Mouse (Mus musculus) stomach, embryonic 14.5 days (tissue): ENCODE results near the gene Tspan3. TPM values are rescaled to one million over a fixed set of nuclear protein-coding genes. Genes with fewer than 3 reads are reported as not detected.

Source experiments
- ATAC-seq: fragments of 200-750 bp; cut with Nextera tagmentation; 2 replicates; pipeline ENCODE4 v1.8.0; 2017; ENCODE audit warnings: low read depth, moderate TSS enrichment; ENCODE audit not compliant: insufficient number of reproducible peaks, insufficient read depth, low FRiP score
- H3K27ac ChIP-seq: fragments of 300-500 bp; sonication (generic); 2 replicates; pipeline ENCODE4 v1.5.1; 2014; ENCODE audit warnings: mild to moderate bottlenecking, low read length, moderate library complexity, mixed read lengths
- H3K27me3 ChIP-seq: fragments of 300-500 bp; sonication (generic); 2 replicates; pipeline ENCODE4 v1.6.1; 2014; ENCODE audit warnings: low read length, control low read depth, mixed read lengths; ENCODE audit not compliant: control insufficient read depth, insufficient read depth
- H3K36me3 ChIP-seq: fragments of 300-500 bp; sonication (generic); 2 replicates; pipeline ENCODE4 v1.6.1; 2014; ENCODE audit warnings: mild to moderate bottlenecking, control low read depth, low read length, moderate library complexity, mixed read lengths; ENCODE audit not compliant: control insufficient read depth, insufficient read depth
- H3K4me1 ChIP-seq: fragments of 300-500 bp; sonication (generic); 2 replicates; pipeline ENCODE4 v1.6.1; 2014; ENCODE audit warnings: low read length, control low read depth, mixed read lengths; ENCODE audit not compliant: control insufficient read depth, insufficient read depth
- H3K4me2 ChIP-seq: fragments of 300-500 bp; sonication (generic); replicated peaks from 2 replicates; pipeline ENCODE4 v1.6.1; 2014; ENCODE audit warnings: low read depth, low read length, control low read depth
- H3K4me3 ChIP-seq: fragments of 300-500 bp; sonication (generic); 2 replicates; pipeline ENCODE4 v1.5.1; 2014; ENCODE audit warnings: low read depth, low read length, control low read depth
- H3K9ac ChIP-seq: fragments of 300-500 bp; sonication (generic); replicated peaks from 2 replicates; pipeline ENCODE4 v1.6.1; 2014; ENCODE audit warnings: low read depth, mild to moderate bottlenecking, control low read depth, low read length, moderate library complexity, mixed read lengths
- H3K9me3 ChIP-seq: fragments of 300-500 bp; sonication (generic); 2 replicates; pipeline ENCODE4 v1.6.1; 2016; ENCODE audit warnings: low read depth, low read length, control low read depth; ENCODE audit not compliant: control insufficient read depth
- WGBS: fragments of 180-500 bp; shearing (Covaris S2); extraction: QIAGEN DNeasy Blood & Tissue Kit; methylation state at CpG from one replicate; pipeline ENCODE4 v1.1.7; 2014; 5-methylcytosine and 5-hydroxymethylcytosine counted together
- polyA plus RNA-seq: library from polyadenylated mRNA; unstranded; fragments of >200 nt; fragmentation: Nextera tagmentation; extraction: Ambion mirVana; gene quantifications from 2 replicates; pipeline ENCODE4 v1.2.1, GENCODE M21; 2014

Tspan3 gene
- polyA plus RNA-seq, 1 experiment from 2014 or later: 499 TPM

DNA sequence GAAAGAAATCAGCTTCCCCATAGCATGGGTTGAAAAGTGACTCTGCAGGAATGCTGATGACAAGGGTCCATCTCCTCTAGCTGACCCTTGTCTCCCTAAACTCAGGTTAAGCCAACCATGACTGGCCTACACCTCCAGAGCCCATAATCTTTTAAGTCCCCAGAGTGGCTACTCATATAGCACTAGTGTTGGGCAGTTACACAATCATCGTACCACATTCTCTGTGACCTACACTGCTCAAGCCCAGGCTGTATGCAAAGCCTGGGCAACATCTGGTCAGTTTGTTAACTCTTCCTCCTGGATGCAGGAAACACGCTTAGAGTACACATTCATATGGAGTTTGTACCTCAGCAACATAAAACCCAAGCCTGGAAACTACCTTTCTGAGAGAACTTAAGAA, 34.9 kb upstream of the Tspan3 start:
- no peaks in the 10 kb centered on the region for H3K9me3 ChIP-seq
- H3K36me3 ChIP-seq: no peaks in the 10 kb centered on the region; the same call in 1 of the 2 replicates
- no peak overlapping the region for H3K9ac ChIP-seq
- no peak for ATAC-seq
- no peak overlapping the region for H3K4me3 ChIP-seq
- H3K27ac ChIP-seq: no peak overlapping the region
- H3K4me2 ChIP-seq: no peak overlapping the region
- peaks cover 4% of the 10 kb centered on the region; the same call in 1 of the 2 replicates for H3K4me1 ChIP-seq
- WGBS: 60% methylated on average over 2 of the region's 2 CpGs
- no peaks in the 10 kb centered on the region for H3K27me3 ChIP-seq

GRCm38 (mm10) chr9:56196921-56197320, 31.6 kb upstream of the Tspan3 start:
- H3K27ac ChIP-seq: no peak overlapping the region
- H3K36me3 ChIP-seq: no peaks in the 10 kb centered on the region
- ATAC-seq: no peak
- H3K4me3 ChIP-seq: no peak overlapping the region
- H3K9me3 ChIP-seq: no peaks in the 10 kb centered on the region
- H3K4me1 ChIP-seq: peaks cover 8% of the 10 kb centered on the region; the same call in 1 of the 2 replicates
- WGBS: 81% methylated on average over 4 of the region's 4 CpGs
- no peaks in the 10 kb centered on the region for H3K27me3 ChIP-seq
- no peak overlapping the region for H3K4me2 ChIP-seq
- H3K9ac ChIP-seq: no peak overlapping the region

GRCm38 (mm10) chr9:56195193-56195592, 29.9 kb upstream of the Tspan3 start:
- Histone ChIP-seq H3K4me2 (no peak overlapping the region), H3K27ac (no peak overlapping the region)

GRCm38 (mm10) chr9:56191498-56192455, 26.5 kb upstream of the Tspan3 start:
- no peaks in the 10 kb centered on the region for H3K36me3 ChIP-seq

More at GRCm38 (mm10) chr9:56195193-56195592, 29.9 kb upstream of the Tspan3 start:
- Histone ChIP-seq H3K27me3 (no peaks in the 10 kb centered on the region), H3K9me3 (no peaks in the 10 kb centered on the region), H3K4me1 (peaks cover 10% of the 10 kb centered on the region; the same call in 1 of the 2 replicates), H3K4me3 (no peak overlapping the region), H3K36me3 (no peaks in the 10 kb centered on the region), H3K9ac (no peak overlapping the region)
- no peak for ATAC-seq
- WGBS: 62% methylated on average over 3 of the region's 3 CpGs

DNA sequence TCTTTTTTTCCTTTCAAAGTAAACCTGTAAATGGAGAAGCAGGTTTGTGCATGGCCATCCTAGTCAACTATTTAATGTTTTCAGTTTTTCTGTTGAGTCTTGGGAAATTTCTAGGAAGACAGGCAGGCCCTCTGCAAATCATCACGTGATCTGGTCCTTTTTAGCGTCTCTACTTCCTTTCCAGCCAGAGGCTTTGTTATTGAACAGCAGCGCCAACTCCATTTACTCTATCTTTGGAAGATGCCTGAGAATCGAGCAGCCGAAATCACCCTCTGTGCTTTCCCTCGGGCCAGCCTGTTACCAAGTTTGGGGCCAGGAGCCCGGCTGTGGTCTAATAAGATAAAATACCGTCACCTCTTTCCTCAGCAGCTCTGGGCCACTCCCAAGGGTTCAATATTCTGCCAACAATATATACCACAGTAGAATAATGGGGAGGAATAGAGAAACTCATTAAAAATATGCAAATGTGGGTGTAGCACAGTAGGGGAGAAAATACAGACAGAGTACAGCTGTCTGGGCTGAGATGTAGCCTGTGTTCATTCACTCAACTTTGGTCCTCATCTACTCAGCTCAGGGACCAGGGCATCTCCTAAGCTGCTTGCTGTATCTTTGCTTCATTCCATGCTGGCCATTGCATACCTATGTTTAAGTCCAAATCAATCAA, 15.0 kb upstream of the Tspan3 start:
- H3K4me3 ChIP-seq: no peak overlapping the region
- ATAC-seq: no peak
- H3K36me3 ChIP-seq: no peaks in the 10 kb centered on the region
- no peaks in the 10 kb centered on the region for H3K9me3 ChIP-seq
- no peak overlapping the region for H3K9ac ChIP-seq
- H3K4me2 ChIP-seq: no peak overlapping the region
- no peaks in the 10 kb centered on the region for H3K27me3 ChIP-seq
- H3K4me1 ChIP-seq: no peaks in the 10 kb centered on the region
- H3K27ac ChIP-seq: no peak overlapping the region
- 43% methylated on average over 8 of the region's 8 CpGs for WGBS

More at GRCm38 (mm10) chr9:56191498-56192455, 26.5 kb upstream of the Tspan3 start:
- Histone ChIP-seq H3K27me3 (no peaks in the 10 kb centered on the region), H3K9ac (no peak overlapping the region; the same call in 1 of the 2 replicates), H3K4me1 (peaks cover 10% of the 10 kb centered on the region; the same call in 1 of the 2 replicates), H3K27ac (no peak overlapping the region), H3K9me3 (no peaks in the 10 kb centered on the region), H3K4me3 (no peak overlapping the region), H3K4me2 (no peak overlapping the region)
- ATAC-seq: no peak
- WGBS: 53% methylated on average over 11 of the region's 11 CpGs

- WGBS: 78% methylated on average over 6 of the region's 6 CpGs
- Histone ChIP-seq H3K27ac (no peak overlapping the region), H3K9ac (no peak overlapping the region), H3K4me3 (no peak overlapping the region), H3K4me1 (no peaks in the 10 kb centered on the region), H3K9me3 (no peaks in the 10 kb centered on the region), H3K4me2 (no peak overlapping the region), H3K36me3 (no peaks in the 10 kb centered on the region), H3K27me3 (no peaks in the 10 kb centered on the region)
- ATAC-seq: no peak
Measured at GRCm38 (mm10) chr9:56179416-56180117, 14.3 kb upstream of the Tspan3 start.

- ATAC-seq: no peak
- H3K27me3 ChIP-seq: no peaks in the 10 kb centered on the region
- no peaks in the 10 kb centered on the region for H3K36me3 ChIP-seq
- no peaks in the 10 kb centered on the region for H3K9me3 ChIP-seq
- no peak overlapping the region for H3K9ac ChIP-seq
- no peak overlapping the region for H3K4me2 ChIP-seq
- WGBS: 79% methylated on average over 4 of the region's 4 CpGs
- H3K4me3 ChIP-seq: no peak overlapping the region
- no peak overlapping the region for H3K27ac ChIP-seq
- no peaks in the 10 kb centered on the region for H3K4me1 ChIP-seq
Measured at GRCm38 (mm10) chr9:56177354-56177753, 12.1 kb upstream of the Tspan3 start.

- Histone ChIP-seq H3K36me3 (no peaks in the 10 kb centered on the region), H3K4me3 (no peak overlapping the region), H3K4me1 (no peaks in the 10 kb centered on the region), H3K9me3 (no peaks in the 10 kb centered on the region), H3K27ac (no peak overlapping the region), H3K9ac (no peak overlapping the region), H3K27me3 (no peaks in the 10 kb centered on the region), H3K4me2 (no peak overlapping the region)
- 87% methylated on average over 3 of the region's 3 CpGs for WGBS
- no peak for ATAC-seq
Measured at GRCm38 (mm10) chr9:56175316-56175715, 10.0 kb upstream of the Tspan3 start.
